In the genomic region with DNA sequence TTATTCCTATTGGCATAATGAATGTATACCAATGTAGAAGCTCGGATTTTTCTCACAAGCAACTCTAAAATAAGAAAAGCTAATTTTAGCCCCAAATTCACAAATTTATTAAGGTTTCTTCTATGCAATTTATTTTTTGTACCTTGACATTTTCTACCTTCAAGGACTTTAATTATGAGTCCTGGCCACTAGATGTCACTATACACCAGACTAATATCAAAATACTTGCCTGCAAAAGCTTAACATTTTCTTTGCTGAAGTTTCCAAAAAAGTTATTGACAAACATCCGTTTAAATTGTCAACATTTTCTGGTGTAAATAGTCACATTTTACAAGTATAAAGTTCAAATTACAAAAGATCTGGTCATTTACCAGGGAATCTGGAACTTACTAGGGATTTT, we compare ENCODE assay signal across 10 mouse cellular contexts.
DNase-seq lines count a peak whose midpoint lies in the region; ATAC-seq lines count a peak whose summit lies in the region.
"Had no signal": no experiment of that assay in that cellular context is flagged by ENCODE, and none has a peak within 500 bp of the region (broad histone marks: within the 10 kb centered on the region; RNA-seq: fewer than 3 reads in every experiment).

No protein-coding gene starts in this region.

- no peak for ATAC-seq in hindbrain, embryonic 11.5 days (ENCODE audit: low FRiP score)
- no peak for ATAC-seq in hindbrain, embryonic 12.5 days (ENCODE audit: low FRiP score)
- no peak for ATAC-seq in cerebellum, adult (ENCODE audit: insufficient number of reproducible peaks, low FRiP score, low TSS enrichment)

- no peak overlapping the region for H3K4me2 ChIP-seq in hindbrain, embryonic 11.5 days (replicated peaks; ENCODE audit: low read depth, low read length)
- no peak overlapping the region for H3K4me2 ChIP-seq in hindbrain, embryonic 12.5 days (replicated peaks)
- H3K4me2 ChIP-seq: liver, embryonic 13.5 days had no signal

- no peaks in the 10 kb centered on the region for H3K36me3 ChIP-seq in hindbrain, embryonic 11.5 days (ENCODE audit: control insufficient read depth, insufficient read depth, low read length)
- no peaks in the 10 kb centered on the region for H3K36me3 ChIP-seq in hindbrain, embryonic 12.5 days
- H3K36me3 ChIP-seq: liver, embryonic 13.5 days had no signal

- no peak overlapping the region for H3K9ac ChIP-seq in hindbrain, embryonic 11.5 days (ENCODE audit: low read depth, low read length)
- H3K9ac ChIP-seq in hindbrain, embryonic 12.5 days = no peak overlapping the region
- H3K9ac ChIP-seq: liver, embryonic 13.5 days had no signal

- peak; percentile 24 for DNase-seq in hindbrain, embryonic 11.5 days (ENCODE audit: low spot score)
- peak; percentile 2 for DNase-seq in lung, postnatal 25 days (ENCODE audit: low spot score)
- DNase-seq in lung, postnatal 14 days = no peak
- peak; percentile 35 for DNase-seq in adipocyte (ENCODE audit: low spot score)
- peak; percentile 65 for DNase-seq in retina, embryonic 14.5 days (ENCODE audit: low spot score)
- DNase-seq in right cerebral cortex, adult 18-20 months = no peak
- DNase-seq: cerebellum, adult 11-12 months; liver, embryonic 13.5 days had no signal

- H3K4me1 ChIP-seq in hindbrain, embryonic 11.5 days (replicated peaks; ENCODE audit: control insufficient read depth, insufficient read depth, low read length) = no peaks in the 10 kb centered on the region
- H3K4me1 ChIP-seq in hindbrain, embryonic 12.5 days = no peaks in the 10 kb centered on the region
- H3K4me1 ChIP-seq: liver, embryonic 13.5 days had no signal

- H3K9me3 ChIP-seq in hindbrain, embryonic 11.5 days (ENCODE audit: control insufficient read depth, low read length) = no peaks in the 10 kb centered on the region
- H3K9me3 ChIP-seq in hindbrain, embryonic 12.5 days (replicated peaks) = no peaks in the 10 kb centered on the region
- H3K9me3 ChIP-seq: liver, embryonic 13.5 days had no signal

- H3K27ac ChIP-seq in hindbrain, embryonic 11.5 days (ENCODE audit: low read depth, low read length) = no peak overlapping the region
- no peak overlapping the region for H3K27ac ChIP-seq in hindbrain, embryonic 12.5 days
- H3K27ac ChIP-seq: liver, embryonic 13.5 days had no signal

- H3K4me3 ChIP-seq in hindbrain, embryonic 11.5 days (ENCODE audit: low read depth, low read length) = no peak overlapping the region
- no peak overlapping the region for H3K4me3 ChIP-seq in hindbrain, embryonic 12.5 days
- H3K4me3 ChIP-seq: liver, embryonic 13.5 days had no signal

- WGBS in hindbrain, embryonic 11.5 days = 12% methylated on average over 2 of the region's 2 CpGs
- WGBS in hindbrain, embryonic 12.5 days = 7% methylated on average over 2 of the region's 2 CpGs

- H3K27me3 ChIP-seq in hindbrain, embryonic 11.5 days (ENCODE audit: control insufficient read depth, insufficient read depth, low read length) = no peaks in the 10 kb centered on the region
- H3K27me3 ChIP-seq in hindbrain, embryonic 12.5 days = no peaks in the 10 kb centered on the region
- H3K27me3 ChIP-seq: liver, embryonic 13.5 days had no signal

Comparison
In these comparisons a context has a peak if more than half of its experiments do, and no peak if none do; other contexts are left out.
1. DNase-seq: peak in hindbrain, embryonic 11.5 days (single experiment), lung, postnatal 25 days (single experiment), adipocyte (single experiment) and retina, embryonic 14.5 days (single experiment); none in lung, postnatal 14 days (single experiment) and right cerebral cortex, adult 18-20 months (single experiment).